Mouse (Mus musculus): ENCODE measurements around the gene Ccsap. TPM values are rescaled to one million over a fixed set of nuclear protein-coding genes. Genes with fewer than 3 reads are reported as not detected.

Gene Ccsap
- polyA plus RNA-seq, 1 experiment from 2014 or later, result 8.4 TPM

DNA sequence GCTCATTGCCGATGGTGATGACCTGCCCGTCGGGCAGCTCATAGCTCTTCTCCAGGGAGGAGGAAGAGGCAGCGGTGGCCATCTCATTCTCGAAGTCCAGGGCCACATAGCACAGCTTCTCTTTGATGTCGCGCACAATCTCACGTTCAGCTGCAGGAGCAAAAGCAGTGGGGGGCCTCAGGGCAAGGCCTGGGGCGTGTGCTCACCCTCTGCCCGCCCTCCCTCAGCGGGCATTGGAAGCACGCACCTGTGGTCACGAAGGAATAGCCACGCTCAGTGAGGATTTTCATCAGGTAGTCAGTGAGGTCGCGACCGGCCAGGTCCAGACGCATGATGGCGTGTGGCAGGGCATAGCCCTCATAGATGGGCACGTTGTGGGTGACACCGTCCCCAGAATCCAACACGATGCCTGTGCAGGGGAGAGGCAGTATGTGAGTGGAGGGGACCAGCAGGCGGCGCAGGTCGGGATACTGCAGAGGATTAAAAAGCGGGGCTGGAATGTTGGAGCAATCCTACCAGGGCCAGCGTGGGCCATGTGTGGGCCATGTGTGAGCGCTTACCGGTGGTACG lies 32.7 kb upstream of the Ccsap start:
- Histone ChIP-seq H3K36me3 (no peaks in the 10 kb centered on the region), H3K27me3 (peaks cover 76% of the 10 kb centered on the region), H3K4me2 (peak overlapping the region; percentile 53), H3K27ac (0 out of 2 replicates have a peak overlapping the region, but pooled peaks have one; percentile 4), H3K4me1 (replicated peaks) (peaks cover 15% of the 10 kb centered on the region), H3K9me3 (no peaks in the 10 kb centered on the region), H3K4me3 (replicated peaks) (peak overlapping the region; percentile 24), H3K9ac (replicated peaks) (no peak overlapping the region)
- no peak for ATAC-seq (ENCODE audit: insufficient number of reproducible peaks, insufficient read depth, low FRiP score, low TSS enrichment, low read depth)
- 6% methylated on average over 30 of the region's 30 CpGs for WGBS

GRCm38 (mm10) chr8:123891883-123892585 lies 32.0 kb upstream of the Ccsap start:
- Histone ChIP-seq H3K27me3 (peaks cover 70% of the 10 kb centered on the region), H3K4me1 (replicated peaks) (peaks cover 15% of the 10 kb centered on the region), H3K9ac (replicated peaks) (no peak overlapping the region), H3K27ac (no peak overlapping the region), H3K4me3 (replicated peaks) (peak overlapping the region; percentile 24), H3K9me3 (no peaks in the 10 kb centered on the region), H3K36me3 (no peaks in the 10 kb centered on the region), H3K4me2 (peak overlapping the region; percentile 53)
- ATAC-seq (ENCODE audit: insufficient number of reproducible peaks, insufficient read depth, low FRiP score, low TSS enrichment, low read depth), result no peak
- 1% methylated on average over 49 of the region's 49 CpGs for WGBS

DNA sequence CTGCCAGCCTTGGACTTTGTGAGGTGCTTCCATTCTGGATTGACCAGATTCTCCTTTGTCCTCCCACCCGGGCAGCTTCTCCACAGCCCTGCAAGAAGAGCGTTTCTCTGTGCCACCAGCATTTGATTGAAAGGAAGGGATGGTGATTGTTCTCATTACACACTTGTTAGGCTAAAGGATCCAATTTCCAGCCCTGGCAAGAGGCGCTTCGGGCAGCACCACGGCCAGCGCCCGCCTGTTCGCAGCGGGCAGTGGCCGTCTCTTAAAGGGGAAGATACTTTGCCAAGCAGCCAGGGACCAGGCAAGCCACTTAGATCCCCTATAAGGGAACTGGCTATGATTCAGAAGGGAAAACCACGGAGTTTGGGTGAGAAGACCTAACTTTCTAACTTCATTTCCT lies 31.3 kb upstream of the Ccsap start:
- Histone ChIP-seq H3K4me1 (replicated peaks) (peaks cover 15% of the 10 kb centered on the region), H3K9me3 (no peaks in the 10 kb centered on the region), H3K36me3 (no peaks in the 10 kb centered on the region), H3K4me2 (peak overlapping the region; percentile 53), H3K27me3 (peaks cover 69% of the 10 kb centered on the region), H3K4me3 (replicated peaks) (peak overlapping the region; percentile 24), H3K9ac (replicated peaks) (no peak overlapping the region), H3K27ac (no peak overlapping the region)
- ATAC-seq (ENCODE audit: insufficient number of reproducible peaks, insufficient read depth, low FRiP score, low TSS enrichment, low read depth), result no peak
- 0% methylated on average over 11 of the region's 11 CpGs for WGBS

DNA sequence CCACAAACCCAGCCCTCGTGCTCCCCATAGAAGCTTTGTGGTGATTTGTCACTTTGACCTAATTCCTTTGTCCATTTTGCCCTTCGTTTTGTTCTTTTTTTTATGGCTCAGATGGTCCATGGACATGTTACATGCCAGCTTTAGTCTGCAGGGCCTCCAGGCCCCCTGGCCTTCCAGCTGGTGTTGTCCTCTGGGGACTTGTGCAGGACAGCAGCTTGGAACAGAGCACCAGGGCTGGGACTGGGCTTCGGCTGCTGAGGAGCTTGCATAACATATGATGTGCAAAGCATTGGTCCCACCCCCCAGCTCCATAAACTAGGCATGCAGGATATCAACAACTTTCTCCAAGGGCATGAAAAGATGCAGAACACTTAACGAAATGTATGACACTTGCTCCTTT lies 29.8 kb upstream of the Ccsap start:
- Histone ChIP-seq H3K9me3 (no peaks in the 10 kb centered on the region), H3K36me3 (no peaks in the 10 kb centered on the region), H3K4me2 (no peak overlapping the region), H3K27ac (no peak overlapping the region), H3K4me3 (replicated peaks) (no peak overlapping the region), H3K27me3 (peaks cover 69% of the 10 kb centered on the region), H3K4me1 (replicated peaks) (peaks cover 21% of the 10 kb centered on the region), H3K9ac (replicated peaks) (no peak overlapping the region)
- no peak for ATAC-seq (ENCODE audit: insufficient number of reproducible peaks, insufficient read depth, low FRiP score, low TSS enrichment, low read depth)
- WGBS, result 73% methylated on average over 4 of the region's 4 CpGs

GRCm38 (mm10) chr8:123887956-123888355 lies 27.9 kb upstream of the Ccsap start:
- Histone ChIP-seq H3K4me1 (replicated peaks) (peaks cover 26% of the 10 kb centered on the region), H3K9ac (replicated peaks) (no peak overlapping the region), H3K36me3 (no peaks in the 10 kb centered on the region), H3K27ac (no peak overlapping the region), H3K9me3 (no peaks in the 10 kb centered on the region), H3K27me3 (peaks cover 68% of the 10 kb centered on the region), H3K4me2 (no peak overlapping the region), H3K4me3 (replicated peaks) (no peak overlapping the region)
- 83% methylated on average over 2 of the region's 2 CpGs for WGBS
- ATAC-seq (ENCODE audit: insufficient number of reproducible peaks, insufficient read depth, low FRiP score, low TSS enrichment, low read depth), result no peak

DNA sequence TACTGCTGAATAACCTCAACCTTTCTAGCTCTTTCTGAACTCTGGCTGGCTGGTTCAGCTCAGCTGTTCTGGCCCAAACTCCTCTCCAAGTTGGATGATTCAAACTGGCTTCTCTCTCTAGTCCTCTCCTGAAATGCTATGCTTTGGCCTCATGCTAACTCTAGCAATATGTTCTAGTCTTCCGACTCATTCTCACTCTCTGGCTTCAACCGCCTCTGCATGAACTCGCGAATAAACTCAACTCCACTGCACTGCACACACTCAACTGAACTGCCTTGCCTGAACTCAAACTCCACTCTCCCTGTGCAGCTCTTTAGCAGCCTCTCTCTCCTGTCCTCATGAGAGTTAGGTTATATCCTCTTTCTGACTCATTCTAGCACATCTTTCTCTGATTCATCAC lies 27.2 kb upstream of the Ccsap start:
- 87% methylated on average over 4 of the region's 4 CpGs for WGBS
- no peak overlapping the region for H3K27ac ChIP-seq
- H3K27me3 ChIP-seq, result peaks cover 60% of the 10 kb centered on the region
- ATAC-seq (ENCODE audit: insufficient number of reproducible peaks, insufficient read depth, low FRiP score, low TSS enrichment, low read depth), result no peak
- H3K9ac ChIP-seq (replicated peaks), result no peak overlapping the region
- no peaks in the 10 kb centered on the region for H3K9me3 ChIP-seq
- H3K4me2 ChIP-seq, result no peak overlapping the region
- H3K36me3 ChIP-seq, result no peaks in the 10 kb centered on the region
- H3K4me1 ChIP-seq (replicated peaks), result peaks cover 18% of the 10 kb centered on the region
- H3K4me3 ChIP-seq (replicated peaks), result no peak overlapping the region

DNA sequence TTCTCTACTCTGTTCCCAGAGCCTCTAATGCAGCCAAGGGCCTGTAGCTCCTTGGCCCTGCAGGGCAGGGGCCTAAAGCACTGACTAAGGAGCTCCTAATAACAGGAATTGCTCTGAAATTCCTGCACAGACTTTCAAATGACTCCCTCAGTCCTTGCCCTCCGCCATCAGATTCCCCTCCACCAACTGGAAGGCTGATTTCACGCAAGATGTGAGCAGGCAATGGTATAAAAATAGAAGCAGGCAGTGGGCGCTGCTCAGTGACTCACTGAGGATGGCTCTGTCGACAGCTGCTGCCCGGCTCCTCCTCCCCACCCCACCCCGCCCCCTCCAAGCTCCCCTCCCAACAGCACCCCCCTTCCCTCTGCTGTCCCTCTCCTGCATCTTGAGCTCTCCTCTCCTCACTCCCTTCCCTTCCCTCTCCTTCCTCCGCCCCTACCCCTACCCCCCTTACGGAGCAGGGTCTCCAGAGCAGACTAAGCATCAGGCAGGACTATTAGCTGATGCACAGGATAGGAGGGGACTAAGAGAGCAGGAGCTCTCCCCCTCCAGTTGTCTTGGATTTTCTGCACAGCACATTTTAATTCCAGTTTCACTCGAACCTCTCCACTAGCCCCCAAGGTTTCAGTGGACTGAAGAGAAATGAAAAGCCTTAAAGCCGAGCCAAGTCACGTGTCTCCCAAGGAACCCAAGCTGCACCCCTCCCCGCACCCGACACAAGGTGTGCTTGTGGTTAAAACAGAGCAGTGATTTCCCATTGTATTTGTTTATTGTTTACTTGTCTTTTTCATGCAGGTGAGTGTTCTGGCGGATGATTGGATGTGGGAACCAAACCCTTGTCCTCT lies 24.9 kb upstream of the Ccsap start:
- no peak overlapping the region for H3K9ac ChIP-seq (replicated peaks)
- H3K4me1 ChIP-seq (replicated peaks), result 0 out of 2 replicates have a peak, but pooled peaks cover 11% of the 10 kb centered on the region
- H3K9me3 ChIP-seq, result no peaks in the 10 kb centered on the region
- H3K4me2 ChIP-seq, result peak overlapping the region; percentile 19
- ATAC-seq (ENCODE audit: insufficient number of reproducible peaks, insufficient read depth, low FRiP score, low TSS enrichment, low read depth), result no peak
- H3K27me3 ChIP-seq, result peaks cover 38% of the 10 kb centered on the region
- H3K27ac ChIP-seq, result no peak overlapping the region
- H3K4me3 ChIP-seq (replicated peaks), result no peak overlapping the region
- WGBS, result 3% methylated on average over 13 of the region's 14 CpGs
- H3K36me3 ChIP-seq, result no peaks in the 10 kb centered on the region

DNA sequence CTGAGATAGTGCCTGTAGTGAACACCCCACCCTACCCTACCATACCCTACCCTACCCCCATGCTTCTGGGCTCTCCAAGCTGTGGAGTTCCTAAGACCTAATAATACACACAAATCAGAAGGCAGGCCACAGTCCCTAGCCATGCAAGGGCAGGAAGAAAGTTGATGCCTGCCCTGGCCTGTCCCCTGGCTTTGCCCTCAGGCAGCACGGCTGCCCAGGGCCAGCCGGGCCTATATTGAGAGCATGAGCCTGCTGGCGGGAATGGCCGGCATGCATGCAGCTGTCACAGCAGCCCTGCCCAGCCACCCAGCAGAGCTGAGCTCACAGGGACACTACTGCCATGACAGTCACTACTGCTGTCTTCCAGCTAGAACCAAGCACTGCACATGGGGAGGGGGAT lies 23.1 kb upstream of the Ccsap start:
- WGBS, result 77% methylated on average over 4 of the region's 4 CpGs
- Histone ChIP-seq H3K36me3 (no peaks in the 10 kb centered on the region), H3K4me2 (no peak overlapping the region), H3K27ac (no peak overlapping the region), H3K27me3 (peaks cover 38% of the 10 kb centered on the region), H3K4me3 (replicated peaks) (no peak overlapping the region), H3K4me1 (replicated peaks) (0 out of 2 replicates have a peak, but pooled peaks cover 11% of the 10 kb centered on the region), H3K9ac (replicated peaks) (no peak overlapping the region), H3K9me3 (no peaks in the 10 kb centered on the region)
- no peak for ATAC-seq (ENCODE audit: insufficient number of reproducible peaks, insufficient read depth, low FRiP score, low TSS enrichment, low read depth)

DNA sequence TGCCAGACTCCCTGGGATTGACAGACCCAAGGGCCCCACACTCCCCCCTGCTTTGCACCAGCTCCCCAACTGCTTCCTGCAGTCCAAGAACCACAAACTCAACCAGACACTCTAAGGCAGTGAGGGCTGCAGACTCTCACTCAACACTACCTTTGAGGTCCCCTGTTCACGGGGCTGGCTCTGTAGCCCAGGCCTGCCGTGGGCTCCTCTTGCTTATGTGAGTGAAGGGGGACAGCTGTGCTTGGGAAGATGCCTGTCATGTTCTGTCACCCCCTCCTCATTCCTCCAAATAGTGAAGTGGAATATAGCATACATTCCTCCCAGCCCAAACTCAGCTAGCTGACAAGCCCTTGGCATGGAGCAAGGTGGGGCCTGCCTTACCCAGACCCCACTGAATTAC lies 22.4 kb upstream of the Ccsap start:
- no peaks in the 10 kb centered on the region for H3K9me3 ChIP-seq
- peaks cover 38% of the 10 kb centered on the region for H3K27me3 ChIP-seq
- H3K27ac ChIP-seq, result no peak overlapping the region
- no peak overlapping the region for H3K9ac ChIP-seq (replicated peaks)
- ATAC-seq (ENCODE audit: insufficient number of reproducible peaks, insufficient read depth, low FRiP score, low TSS enrichment, low read depth), result no peak
- 0 out of 2 replicates have a peak, but pooled peaks cover 11% of the 10 kb centered on the region for H3K4me1 ChIP-seq (replicated peaks)
- 79% methylated on average over 2 of the region's 2 CpGs for WGBS
- H3K36me3 ChIP-seq, result no peaks in the 10 kb centered on the region
- H3K4me2 ChIP-seq, result no peak overlapping the region
- no peak overlapping the region for H3K4me3 ChIP-seq (replicated peaks)

DNA sequence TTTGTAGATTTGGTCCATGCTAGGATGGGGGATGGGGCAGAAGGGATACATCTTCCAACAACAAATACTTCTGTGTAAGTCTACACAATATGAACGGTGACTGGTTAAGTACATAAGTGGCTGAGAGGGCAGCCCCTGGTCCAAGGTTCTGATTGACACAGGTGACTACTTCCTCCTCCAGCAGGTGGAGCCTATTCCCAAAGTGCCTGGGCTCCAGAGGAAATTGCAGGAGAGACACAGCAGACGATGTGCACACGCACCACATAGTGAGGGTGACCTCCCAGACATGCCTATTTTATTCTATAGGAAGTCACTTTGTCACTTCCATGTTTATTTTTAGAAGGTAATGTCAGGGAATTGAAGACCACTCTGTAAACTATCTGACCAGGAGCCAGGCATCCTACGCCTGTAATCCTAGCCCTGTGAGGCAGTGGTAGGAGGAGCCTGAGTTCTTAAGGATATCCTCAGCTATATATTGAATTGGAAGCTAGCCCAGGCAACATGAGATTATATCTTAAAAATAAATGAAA lies 20.9 kb upstream of the Ccsap start:
- ATAC-seq (ENCODE audit: insufficient number of reproducible peaks, insufficient read depth, low FRiP score, low TSS enrichment, low read depth), result no peak
- Histone ChIP-seq H3K9me3 (no peaks in the 10 kb centered on the region), H3K27ac (no peak overlapping the region), H3K4me2 (no peak overlapping the region), H3K9ac (replicated peaks) (no peak overlapping the region), H3K4me3 (replicated peaks) (no peak overlapping the region), H3K4me1 (replicated peaks) (0 out of 2 replicates have a peak, but pooled peaks cover 11% of the 10 kb centered on the region), H3K36me3 (no peaks in the 10 kb centered on the region), H3K27me3 (peaks cover 28% of the 10 kb centered on the region)
- 47% methylated on average over 4 of the region's 4 CpGs for WGBS

- no peak overlapping the region for H3K4me2 ChIP-seq
Observed at GRCm38 (mm10) chr8:123880271-123880670, 20.3 kb upstream of the Ccsap start.

More at GRCm38 (mm10) chr8:123880271-123880670, 20.3 kb upstream of the Ccsap start:
- no peak overlapping the region for H3K27ac ChIP-seq
- no peak for ATAC-seq (ENCODE audit: insufficient number of reproducible peaks, insufficient read depth, low FRiP score, low TSS enrichment, low read depth)
- H3K27me3 ChIP-seq, result peaks cover 23% of the 10 kb centered on the region
- no peaks in the 10 kb centered on the region for H3K9me3 ChIP-seq
- H3K4me1 ChIP-seq (replicated peaks), result 0 out of 2 replicates have a peak, but pooled peaks cover 9% of the 10 kb centered on the region
- H3K4me3 ChIP-seq (replicated peaks), result no peak overlapping the region
- WGBS, result 62% methylated on average over 10 of the region's 10 CpGs
- H3K9ac ChIP-seq (replicated peaks), result no peak overlapping the region
- H3K36me3 ChIP-seq, result no peaks in the 10 kb centered on the region
